Mouse (Mus musculus): ENCODE measurements around the gene Med4. TPM values are rescaled to one million over a fixed set of nuclear protein-coding genes. Genes with fewer than 3 reads are reported as not detected.
"Not testable (repeated sequence)": the region's sequence is repeated elsewhere in the genome, so short reads cannot be mapped to it uniquely, and the experiment has no call there.

Gene Med4
- polyA plus RNA-seq, 1 experiment from 2014 or later, result 66.5 TPM

- ATAC-seq (replicated peaks; ENCODE audit: low FRiP score, low read depth) (no peak), DNase-seq (ENCODE audit: low spot score) (no peak)
- TF ChIP-seq CTCF (IDR thresholded peaks at IDR 0.05; ENCODE audit: low read depth), result no peak
- H3K36me3 ChIP-seq (ENCODE audit: insufficient read depth, low read length), result no peaks in the 10 kb centered on the region
- no peak overlapping the region for H3K27ac ChIP-seq
- H3K27me3 ChIP-seq (ENCODE audit: insufficient read depth, low read length), result no peaks in the 10 kb centered on the region
- H3K9ac ChIP-seq (ENCODE audit: low read depth, low read length), result no peak overlapping the region
- WGBS, result 69% methylated on average over 8 of the region's 8 CpGs
- H3K4me3 ChIP-seq (replicated peaks; ENCODE audit: low read depth, low read length), result no peak overlapping the region
- no peak overlapping the region for H3K4me2 ChIP-seq (ENCODE audit: low read length)
- peaks cover 7% of the 10 kb centered on the region; the same call in 1 of the 2 replicates for H3K4me1 ChIP-seq (replicated peaks; ENCODE audit: insufficient read depth, low read length)
- no peaks in the 10 kb centered on the region for H3K9me3 ChIP-seq (replicated peaks; ENCODE audit: low read length)
These were observed 3.5 kb upstream of the Med4 start for GRCm38 (mm10) chr14:73506283-73506682.

- Histone ChIP-seq H3K27ac (no peak overlapping the region), H3K4me2 (ENCODE audit: low read length) (no peak overlapping the region), H3K4me3 (replicated peaks; ENCODE audit: low read depth, low read length) (no peak overlapping the region), H3K9me3 (replicated peaks; ENCODE audit: low read length) (no peaks in the 10 kb centered on the region), H3K36me3 (ENCODE audit: insufficient read depth, low read length) (no peaks in the 10 kb centered on the region), H3K9ac (ENCODE audit: low read depth, low read length) (no peak overlapping the region), H3K27me3 (ENCODE audit: insufficient read depth, low read length) (no peaks in the 10 kb centered on the region), H3K4me1 (replicated peaks; ENCODE audit: insufficient read depth, low read length) (peaks cover 7% of the 10 kb centered on the region; the same call in 1 of the 2 replicates)
- 89% methylated on average over 15 of the region's 15 CpGs for WGBS
- ATAC-seq (replicated peaks; ENCODE audit: low FRiP score, low read depth) (no peak), DNase-seq (ENCODE audit: low spot score) (no peak)
- no peak for TF ChIP-seq CTCF (IDR thresholded peaks at IDR 0.05; ENCODE audit: low read depth)
These were observed 2.6 kb upstream of the Med4 start for GRCm38 (mm10) chr14:73507200-73507599.

- ATAC-seq (replicated peaks; ENCODE audit: low FRiP score, low read depth), result no peak
- H3K9me3 ChIP-seq (replicated peaks; ENCODE audit: low read length), result no peaks in the 10 kb centered on the region
- DNase-seq (ENCODE audit: low spot score), result no peak
- peaks cover 7% of the 10 kb centered on the region; the same call in 1 of the 2 replicates for H3K4me1 ChIP-seq (replicated peaks; ENCODE audit: insufficient read depth, low read length)
- H3K36me3 ChIP-seq (ENCODE audit: insufficient read depth, low read length), result no peaks in the 10 kb centered on the region
- H3K4me2 ChIP-seq (ENCODE audit: low read length), result no peak overlapping the region
- WGBS, result 65% methylated on average over 11 of the region's 11 CpGs
- H3K4me3 ChIP-seq (replicated peaks; ENCODE audit: low read depth, low read length), result no peak overlapping the region
- H3K27me3 ChIP-seq (ENCODE audit: insufficient read depth, low read length), result no peaks in the 10 kb centered on the region
- no peak overlapping the region for H3K27ac ChIP-seq
- H3K9ac ChIP-seq (ENCODE audit: low read depth, low read length), result no peak overlapping the region
- no peak for TF ChIP-seq CTCF (IDR thresholded peaks at IDR 0.05; ENCODE audit: low read depth)
These were observed 2.0 kb upstream of the Med4 start for GRCm38 (mm10) chr14:73507702-73508376.

- ATAC-seq (replicated peaks; ENCODE audit: low FRiP score, low read depth) (no peak), DNase-seq (ENCODE audit: low spot score) (no peak)
- no peak overlapping the region for H3K4me3 ChIP-seq (replicated peaks; ENCODE audit: low read depth, low read length)
- 93% methylated on average over 6 of the region's 6 CpGs for whole genome bisulfite sequencing
- H3K4me1 ChIP-seq (replicated peaks; ENCODE audit: insufficient read depth, low read length), result peaks cover 7% of the 10 kb centered on the region; the same call in 1 of the 2 replicates
- H3K9me3 ChIP-seq (replicated peaks; ENCODE audit: low read length), result no peaks in the 10 kb centered on the region
- H3K36me3 ChIP-seq (ENCODE audit: insufficient read depth, low read length), result no peaks in the 10 kb centered on the region
- TF ChIP-seq CTCF (IDR thresholded peaks at IDR 0.05; ENCODE audit: low read depth), result no peak
- no peak overlapping the region for H3K9ac ChIP-seq (ENCODE audit: low read depth, low read length)
- no peaks in the 10 kb centered on the region for H3K27me3 ChIP-seq (ENCODE audit: insufficient read depth, low read length)
- no peak overlapping the region for H3K4me2 ChIP-seq (ENCODE audit: low read length)
- H3K27ac ChIP-seq, result no peak overlapping the region
These were observed 1.0 kb upstream of the Med4 start for GRCm38 (mm10) chr14:73508630-73509395.

GRCm38 (mm10) chr14:73524136-73524535, 14.3 kb downstream of the Med4 start:
- TF ChIP-seq CTCF (IDR thresholded peaks at IDR 0.05; ENCODE audit: low read depth), result no peak
- H3K36me3 ChIP-seq (ENCODE audit: insufficient read depth, low read length), result no peaks in the 10 kb centered on the region
- peak overlapping the region; percentile 49 for H3K4me2 ChIP-seq (ENCODE audit: low read length)
- DNase-seq (ENCODE audit: low spot score), result no peak
- no peak overlapping the region; the same call in 1 of the 2 replicates for H3K4me3 ChIP-seq (replicated peaks; ENCODE audit: low read depth, low read length)
- H3K27me3 ChIP-seq (ENCODE audit: insufficient read depth, low read length), result no peaks in the 10 kb centered on the region
- H3K9me3 ChIP-seq (replicated peaks; ENCODE audit: low read length), result no peaks in the 10 kb centered on the region
- H3K27ac ChIP-seq, result no peak overlapping the region
- H3K9ac ChIP-seq (ENCODE audit: low read depth, low read length), result no peak overlapping the region
- ATAC-seq (replicated peaks; ENCODE audit: low FRiP score, low read depth), result no peak
- 74% methylated on average over 3 of the region's 3 CpGs for WGBS
- H3K4me1 ChIP-seq (replicated peaks; ENCODE audit: insufficient read depth, low read length), result no peaks in the 10 kb centered on the region

GRCm38 (mm10) chr14:73524766-73525448, 15.1 kb downstream of the Med4 start, which contains the start of gene Sucla2:
Sucla2 (plus strand) TSS chr14:73525319.
- H3K36me3 ChIP-seq (ENCODE audit: insufficient read depth, low read length), result no peaks in the 10 kb centered on the region
- no peaks in the 10 kb centered on the region for H3K9me3 ChIP-seq (replicated peaks; ENCODE audit: low read length)
- H3K4me1 ChIP-seq (replicated peaks; ENCODE audit: insufficient read depth, low read length), result no peaks in the 10 kb centered on the region
- H3K4me3 ChIP-seq (replicated peaks; ENCODE audit: low read depth, low read length), result peak within 1 kb of the TSS; percentile 53
- H3K27ac ChIP-seq, result peak within 1 kb of the TSS; percentile 92
- under 1% methylated on average over 38 of the region's 41 CpGs for WGBS
- peak within 1 kb of the TSS; percentile 49 for H3K4me2 ChIP-seq (ENCODE audit: low read length)
- H3K9ac ChIP-seq (ENCODE audit: low read depth, low read length), result peak within 1 kb of the TSS; percentile 58
- peak; percentile 99 for ATAC-seq (replicated peaks; ENCODE audit: low FRiP score, low read depth)
- peak; percentile 100 for TF ChIP-seq CTCF (IDR thresholded peaks at IDR 0.05; ENCODE audit: low read depth)
- H3K27me3 ChIP-seq (ENCODE audit: insufficient read depth, low read length), result no peaks in the 10 kb centered on the region
- peak; percentile 98 for DNase-seq (ENCODE audit: low spot score)

- not testable (repeated sequence) for ATAC-seq (replicated peaks; ENCODE audit: low FRiP score, low read depth); H3K4me2 ChIP-seq (ENCODE audit: low read length); H3K9me3 ChIP-seq (replicated peaks; ENCODE audit: low read length); H3K27me3 ChIP-seq (ENCODE audit: insufficient read depth, low read length); H3K36me3 ChIP-seq (ENCODE audit: insufficient read depth, low read length); H3K27ac ChIP-seq; H3K9ac ChIP-seq (ENCODE audit: low read depth, low read length); DNase-seq (ENCODE audit: low spot score); H3K4me3 ChIP-seq (replicated peaks; ENCODE audit: low read depth, low read length); H3K4me1 ChIP-seq (replicated peaks; ENCODE audit: insufficient read depth, low read length)
- 88% methylated on average over 3 of the region's 3 CpGs for WGBS
These were observed 18.8 kb downstream of the Med4 start for GRCm38 (mm10) chr14:73528661-73529060.
